Mouse (Mus musculus): ENCODE data around the gene Selenov.

Gene Selenov

GRCm38 (mm10) chr7:28290638-28291590, at the start of gene Selenov:
TSS of gene Selenov (minus strand) at chr7:28291186.
- peak; percentile 78 to 79 for DNase-seq (ENCODE audit: low spot score in 2 of 2)

GRCm38 (mm10) chr7:28339213-28339917, 48.4 kb upstream of the Selenov start:
- DNase-seq (ENCODE audit: low spot score in 2 of 2), result peak in 1 of 2 experiments; percentile 56

GRCm38 (mm10) chr7:28338108-28338998, 47.4 kb upstream of the Selenov start, which contains the start of gene Supt5:
TSS of gene Supt5 (minus strand) at chr7:28338746.
- DNase-seq (ENCODE audit: low spot score in 2 of 2), result peak; percentile 98 to 99

GRCm38 (mm10) chr7:28335471-28335870, 44.5 kb upstream of the Selenov start:
- DNase-seq (ENCODE audit: low spot score in 2 of 2), result no peak

- no peak for DNase-seq (ENCODE audit: low spot score in 2 of 2)
Observed at GRCm38 (mm10) chr7:28334534-28334933, 43.5 kb upstream of the Selenov start.

- no peak for DNase-seq (ENCODE audit: low spot score in 2 of 2)
Observed at GRCm38 (mm10) chr7:28328260-28328659, 37.3 kb upstream of the Selenov start.

GRCm38 (mm10) chr7:28326457-28326856, 35.5 kb upstream of the Selenov start:
- DNase-seq (ENCODE audit: low spot score in 2 of 2), result no peak

GRCm38 (mm10) chr7:28325293-28325692, 34.3 kb upstream of the Selenov start:
- no peak for DNase-seq (ENCODE audit: low spot score in 2 of 2)

- no peak for DNase-seq (ENCODE audit: low spot score in 2 of 2)
Observed at GRCm38 (mm10) chr7:28321974-28322720, 31.2 kb upstream of the Selenov start.

- no peak for DNase-seq (ENCODE audit: low spot score in 2 of 2)
Observed at GRCm38 (mm10) chr7:28318714-28319113, 27.7 kb upstream of the Selenov start.

GRCm38 (mm10) chr7:28318036-28318435, 27.1 kb upstream of the Selenov start:
- no peak for DNase-seq (ENCODE audit: low spot score in 2 of 2)

- peak; percentile 99 for DNase-seq (ENCODE audit: low spot score in 2 of 2)
Observed at GRCm38 (mm10) chr7:28311926-28312543, 21.0 kb upstream of the Selenov start, which contains the start of gene Timm50. TSS of gene Timm50 (minus strand) at chr7:28312072.

GRCm38 (mm10) chr7:28311151-28311925, 20.4 kb upstream of the Selenov start:
- DNase-seq (ENCODE audit: low spot score in 2 of 2), result no peak

GRCm38 (mm10) chr7:28309737-28310136, 18.8 kb upstream of the Selenov start:
- no peak for DNase-seq (ENCODE audit: low spot score in 2 of 2)

GRCm38 (mm10) chr7:28306216-28306615, 15.2 kb upstream of the Selenov start:
- DNase-seq (ENCODE audit: low spot score in 2 of 2), result no peak

GRCm38 (mm10) chr7:28305641-28306040, 14.7 kb upstream of the Selenov start:
- no peak for DNase-seq (ENCODE audit: low spot score in 2 of 2)

GRCm38 (mm10) chr7:28301616-28302433, 10.8 kb upstream of the Selenov start, which contains the start of gene Dll3:
TSS of gene Dll3 (minus strand) at chr7:28302238.
- peak; percentile 71 to 73 for DNase-seq (ENCODE audit: low spot score in 2 of 2)

GRCm38 (mm10) chr7:28298837-28299625, 8.0 kb upstream of the Selenov start:
- DNase-seq (ENCODE audit: low spot score in 2 of 2), result peak; percentile 58 to 65
